Mouse (Mus musculus): Measurements from ENCODE around the gene Ppef2.

Ppef2 gene

GRCm38 (mm10) chr5:92256218-92256617 is at the start of gene Ppef2:
Ppef2 (minus strand) TSS chr5:92256278.
- no peak for DNase-seq

GRCm38 (mm10) chr5:92304291-92304690 is 48.2 kb upstream of the Ppef2 start:
- DNase-seq: no peak

GRCm38 (mm10) chr5:92302149-92302840 is 46.2 kb upstream of the Ppef2 start:
- DNase-seq: no peak

- no peak for DNase-seq
Observed at GRCm38 (mm10) chr5:92294525-92294924, 38.4 kb upstream of the Ppef2 start.

GRCm38 (mm10) chr5:92291652-92292414 is 35.8 kb upstream of the Ppef2 start:
- no peak for DNase-seq

GRCm38 (mm10) chr5:92287840-92288239 is 31.8 kb upstream of the Ppef2 start:
- no peak for DNase-seq

GRCm38 (mm10) chr5:92283107-92283506 is 27.0 kb upstream of the Ppef2 start:
- DNase-seq: no peak

GRCm38 (mm10) chr5:92282571-92282970 is 26.5 kb upstream of the Ppef2 start:
- DNase-seq: peak; percentile 15

- peak; percentile 12 for DNase-seq
Observed at GRCm38 (mm10) chr5:92278942-92279537, 23.0 kb upstream of the Ppef2 start.

GRCm38 (mm10) chr5:92277437-92278394 is 21.6 kb upstream of the Ppef2 start, which contains the start of gene Naaa:
Naaa (minus strand) TSS chr5:92278170.
- peak; percentile 81 for DNase-seq

- DNase-seq: no peak
Observed at GRCm38 (mm10) chr5:92270496-92270895, 14.4 kb upstream of the Ppef2 start.

GRCm38 (mm10) chr5:92263761-92264359 is 7.8 kb upstream of the Ppef2 start:
- DNase-seq: peak; percentile 76

- no peak for DNase-seq
Observed at GRCm38 (mm10) chr5:92262646-92263045, 6.6 kb upstream of the Ppef2 start.

- DNase-seq: no peak
Observed at GRCm38 (mm10) chr5:92254476-92254875, 1.6 kb downstream of the Ppef2 start.

- no peak for DNase-seq
Observed at GRCm38 (mm10) chr5:92252797-92253343, 3.2 kb downstream of the Ppef2 start.

GRCm38 (mm10) chr5:92252031-92252430 is 4.0 kb downstream of the Ppef2 start:
- DNase-seq: no peak

- no peak for DNase-seq
Observed at GRCm38 (mm10) chr5:92248614-92249013, 7.5 kb downstream of the Ppef2 start.

- DNase-seq: no peak
Observed at GRCm38 (mm10) chr5:92245483-92245882, 10.6 kb downstream of the Ppef2 start.

GRCm38 (mm10) chr5:92244900-92245299 is 11.2 kb downstream of the Ppef2 start:
- DNase-seq: no peak

GRCm38 (mm10) chr5:92240769-92241168 is 15.3 kb downstream of the Ppef2 start:
- no peak for DNase-seq

GRCm38 (mm10) chr5:92239333-92240232 is 16.5 kb downstream of the Ppef2 start:
- peak; percentile 79 for DNase-seq

Data from lung, postnatal 14 days (tissue).